Mouse (Mus musculus) megakaryocyte, embryonic 14.5 days (primary cell): ENCODE measurements around the gene Dstn.

ENCODE experiments used
- FLI1 ChIP-seq: IDR thresholded peaks from 2 replicates; pipeline ENCODE4 v1.6.1; 2012; ENCODE audit warnings: low read length, inconsistent platforms, mixed read lengths
- GATA1 ChIP-seq: IDR thresholded peaks from 3 replicates; pipeline ENCODE4 v1.6.1; 2012; ENCODE audit warnings: mixed read lengths, low read length, inconsistent platforms, borderline replicate concordance

DNA sequence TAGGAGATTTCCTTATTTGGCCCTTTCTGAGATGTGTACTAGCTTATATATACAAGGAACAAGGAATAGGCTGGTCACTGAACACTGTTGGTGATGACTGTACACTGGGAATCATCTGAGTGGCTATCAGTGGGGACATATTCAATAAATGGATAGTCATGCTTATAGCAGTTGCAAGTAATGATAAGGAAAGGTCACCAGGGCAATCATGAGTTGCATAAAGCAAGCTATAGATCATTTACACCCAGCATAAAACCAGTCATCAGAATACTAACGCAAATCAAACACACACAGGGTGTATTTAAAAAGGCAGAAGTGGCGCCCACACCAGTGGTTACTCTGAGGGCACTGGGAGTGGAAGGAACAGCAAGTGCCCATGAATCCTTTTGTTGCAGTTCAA is 2.9 kb upstream of the Dstn start:
- TF ChIP-seq GATA1, result no peak
- no peak for TF ChIP-seq FLI1
